Mouse (Mus musculus) ovary, adult 18-20 months (tissue): Measurements from ENCODE around the gene Golm1.
"Not testable (repeated sequence)": the region's sequence is repeated elsewhere in the genome, so short reads cannot be mapped to it uniquely, and the experiment has no call there.

Experiments
- DNase-seq: peaks from one replicate; pipeline ENCODE4 v3.0.0; 2022; ENCODE audit warnings: low spot score, mixed read lengths

Golm1 gene

DNA sequence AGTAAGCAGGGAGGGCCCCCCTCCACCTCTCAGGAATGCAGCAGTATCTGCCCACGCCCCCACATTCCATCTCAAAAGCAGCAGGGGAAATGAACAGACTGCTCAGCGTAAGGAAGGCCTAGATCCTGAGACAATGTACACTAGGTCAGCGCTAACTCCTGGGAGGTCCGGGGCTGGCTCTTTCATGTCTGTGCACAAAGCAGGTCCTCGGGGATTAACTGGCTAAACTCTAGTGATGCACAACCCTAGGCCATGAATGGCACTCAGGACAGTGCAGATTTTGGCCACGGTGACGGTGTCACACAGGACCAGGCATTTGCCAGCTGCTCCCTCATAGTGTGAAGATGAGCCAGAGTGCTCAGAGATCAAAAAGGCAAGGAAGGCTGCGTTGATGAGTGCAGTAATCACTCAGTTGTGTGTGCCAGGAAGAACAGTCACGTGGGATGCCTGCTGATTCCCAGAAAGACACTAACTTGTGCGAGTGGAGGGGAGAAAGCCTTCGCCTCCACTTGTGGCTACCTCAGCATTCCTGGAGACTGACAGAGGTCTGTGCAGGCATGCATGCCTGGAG, 28.9 kb downstream of the Golm1 start:
- peak; percentile 12 for DNase-seq

DNA sequence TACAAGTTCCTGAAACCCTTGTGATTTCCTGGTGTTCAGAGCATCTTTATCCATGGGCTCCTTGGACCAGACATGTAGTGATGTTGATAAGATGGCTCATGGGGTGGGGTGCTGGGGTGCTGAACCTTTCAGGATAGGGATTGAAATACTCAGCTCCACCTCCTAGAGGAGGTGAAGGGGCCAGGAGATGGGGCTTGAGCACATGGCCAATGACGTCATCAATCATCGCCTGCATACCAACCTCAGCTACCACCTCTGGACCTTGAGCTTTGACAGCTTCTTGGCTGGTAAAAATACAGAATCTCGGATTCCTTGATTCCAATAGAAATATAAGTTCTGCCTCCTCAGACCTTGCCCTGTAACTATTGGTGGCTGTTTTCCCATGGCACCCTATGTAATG, 30.1 kb downstream of the Golm1 start:
- no peak for DNase-seq

DNA sequence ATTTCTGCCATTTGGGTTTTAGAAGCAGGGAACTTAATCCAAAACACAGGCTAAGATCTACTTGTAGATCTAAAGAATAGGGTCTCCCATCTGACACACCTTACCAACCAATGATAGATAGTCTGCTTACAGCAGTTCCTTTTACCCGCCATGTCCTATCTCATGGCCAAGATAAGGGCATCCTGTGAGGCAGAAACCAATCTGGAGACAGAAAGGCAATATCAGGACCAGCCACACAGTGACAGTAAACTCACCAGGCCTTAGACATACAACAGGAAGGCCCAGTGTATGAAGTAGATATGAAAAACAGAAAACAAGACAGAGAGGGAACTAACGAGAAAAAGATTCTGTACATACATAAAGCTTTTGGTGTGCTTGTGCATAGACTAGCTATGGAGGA, 32.8 kb downstream of the Golm1 start:
- DNase-seq: no peak

DNA sequence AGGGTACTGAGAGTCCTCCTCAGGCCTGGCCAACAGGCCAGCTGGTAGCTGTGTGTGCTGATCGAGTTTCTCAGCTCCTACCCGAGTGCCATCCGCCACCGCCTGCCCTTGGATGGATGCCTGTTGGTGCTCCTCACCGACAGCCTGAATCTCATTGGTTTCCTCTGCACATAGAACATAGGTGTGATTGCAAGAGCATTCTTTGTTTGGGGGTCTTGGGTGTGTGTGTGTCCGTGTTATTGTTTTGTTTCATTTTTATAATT, 35.5 kb downstream of the Golm1 start:
- no peak for DNase-seq

DNA sequence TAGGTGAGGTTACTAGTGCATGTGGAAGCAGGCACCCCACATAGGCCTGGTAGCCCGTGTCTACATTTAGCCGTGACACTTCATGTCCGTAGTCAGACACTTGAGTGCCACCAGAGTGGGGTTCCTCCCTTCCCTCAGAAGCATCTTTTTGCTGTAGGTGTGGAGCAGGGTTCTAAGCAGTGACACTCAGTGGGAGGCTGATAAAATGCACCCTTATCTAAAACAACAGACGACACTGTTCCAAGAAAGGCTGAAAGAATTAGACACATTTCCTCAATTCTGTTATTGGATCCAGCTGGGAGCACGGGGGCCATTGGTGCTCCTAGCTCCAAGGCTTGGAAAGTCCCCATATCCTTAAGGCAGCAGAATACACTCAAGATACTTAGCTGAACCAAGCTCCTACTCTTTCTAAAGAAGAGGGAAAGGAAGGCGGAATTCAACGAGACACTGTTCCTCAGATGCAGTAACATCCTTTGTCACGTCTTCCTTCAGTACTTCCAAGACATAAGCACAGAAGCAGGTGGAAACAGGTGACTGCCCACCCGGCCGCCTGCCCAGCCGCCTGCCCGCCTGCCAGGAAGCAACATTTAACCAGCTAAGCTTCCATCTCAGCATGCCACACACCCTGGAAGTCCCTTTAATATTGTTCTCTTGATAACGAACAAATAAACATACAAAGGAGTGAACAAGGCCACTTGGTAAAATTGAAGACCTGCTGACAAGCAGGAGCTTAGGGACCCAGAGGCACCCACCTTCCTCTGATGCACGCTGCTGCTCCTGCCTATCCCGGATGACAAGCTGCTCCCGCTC, 36.0 kb downstream of the Golm1 start:
- no peak for DNase-seq

DNA sequence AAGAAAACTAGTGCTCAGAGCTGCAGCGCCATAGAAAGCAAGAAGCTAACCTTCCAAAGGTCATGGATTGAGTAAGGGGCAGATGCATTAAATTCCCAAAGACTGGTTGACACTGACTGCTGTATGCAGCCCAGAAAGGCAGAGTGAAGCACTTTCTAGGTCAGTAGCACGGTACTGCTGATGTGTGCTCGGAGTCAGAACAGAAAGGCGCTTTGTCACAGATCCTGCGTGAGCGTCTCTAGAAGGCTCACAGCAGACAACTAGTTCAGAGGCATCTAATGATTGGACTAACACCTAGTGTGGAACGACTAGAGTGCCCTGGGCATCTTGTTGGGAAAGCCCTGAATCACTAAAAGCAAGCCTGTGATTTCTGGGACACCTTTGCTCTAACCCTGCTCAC, 37.8 kb downstream of the Golm1 start:
- DNase-seq: no peak

DNA sequence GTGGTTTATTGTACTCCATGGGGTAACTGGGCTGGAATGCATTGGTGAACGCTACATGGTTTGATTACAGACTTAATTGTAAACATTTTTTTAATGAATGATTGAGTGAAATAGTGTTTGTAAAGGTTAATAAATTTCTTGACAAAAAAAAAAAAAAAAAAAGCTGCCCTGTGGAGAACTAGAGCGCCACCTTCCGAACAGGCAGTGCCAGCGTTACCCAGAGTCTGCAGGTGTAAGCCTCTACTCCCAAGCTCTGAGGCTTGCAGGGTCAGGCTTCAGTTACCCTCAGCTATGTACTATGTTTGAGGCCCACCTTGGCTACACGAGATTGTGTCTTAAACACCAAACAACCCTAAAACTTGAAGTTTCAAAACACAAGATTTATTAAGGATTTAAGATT, 41.0 kb downstream of the Golm1 start:
- DNase-seq: no peak

DNA sequence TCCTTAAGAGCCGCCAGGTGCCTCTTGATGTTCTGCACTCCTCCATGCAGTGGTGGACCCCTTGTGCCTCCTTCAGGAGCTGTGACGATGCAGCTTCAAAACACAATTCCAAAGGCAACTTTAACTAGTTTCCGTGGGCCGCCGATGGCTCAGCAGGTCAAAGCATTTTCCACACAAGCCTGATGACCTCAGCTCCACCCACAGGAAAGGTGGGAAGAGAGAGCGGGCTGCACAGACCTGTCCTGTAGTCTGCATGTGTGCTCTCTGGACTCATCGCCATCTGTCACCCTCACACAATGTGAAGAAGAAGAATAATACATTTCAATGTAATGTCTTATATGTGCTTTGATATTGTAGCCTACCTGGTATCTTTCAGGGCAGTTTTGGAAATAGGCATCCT, 48.9 kb downstream of the Golm1 start:
- DNase-seq: no peak

DNA sequence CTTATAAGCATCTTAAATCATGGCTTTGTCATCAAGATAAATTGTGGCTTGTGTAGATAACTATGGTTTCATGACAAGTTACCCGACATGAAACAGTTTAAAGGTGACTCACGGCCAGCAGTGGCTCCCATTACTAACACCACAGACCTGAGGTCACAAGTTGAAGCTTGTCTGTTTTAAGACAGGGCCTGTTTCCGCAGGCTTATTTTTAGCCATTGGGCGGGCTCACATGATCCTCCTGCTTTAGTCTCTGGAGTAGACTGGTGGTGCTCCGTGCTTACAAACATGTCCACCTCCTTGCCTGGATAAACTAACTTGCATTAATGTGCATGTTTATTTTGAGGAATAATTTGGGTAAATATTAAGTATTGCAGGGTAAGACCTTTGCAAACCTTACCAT, 50.7 kb downstream of the Golm1 start:
- DNase-seq: no peak

DNA sequence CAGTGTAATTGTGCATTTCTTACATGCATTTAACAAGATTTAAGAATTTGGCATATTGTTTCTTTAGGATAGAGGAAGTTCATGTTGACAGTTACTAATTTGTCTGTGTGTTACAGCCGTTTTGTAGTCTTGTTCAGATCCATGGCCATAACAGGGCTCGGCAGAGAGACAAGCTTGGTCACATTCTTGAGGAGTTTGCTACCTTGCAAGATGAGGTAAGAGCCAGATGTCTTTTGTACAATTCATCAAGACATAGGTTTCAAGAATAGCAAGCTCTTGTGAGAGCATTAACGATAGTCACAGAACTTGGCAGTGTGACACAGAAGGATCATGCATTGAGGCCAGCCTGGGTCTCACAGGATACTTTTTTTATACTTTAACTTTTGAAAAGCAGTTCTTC, 51.2 kb downstream of the Golm1 start:
- DNase-seq: no peak

DNA sequence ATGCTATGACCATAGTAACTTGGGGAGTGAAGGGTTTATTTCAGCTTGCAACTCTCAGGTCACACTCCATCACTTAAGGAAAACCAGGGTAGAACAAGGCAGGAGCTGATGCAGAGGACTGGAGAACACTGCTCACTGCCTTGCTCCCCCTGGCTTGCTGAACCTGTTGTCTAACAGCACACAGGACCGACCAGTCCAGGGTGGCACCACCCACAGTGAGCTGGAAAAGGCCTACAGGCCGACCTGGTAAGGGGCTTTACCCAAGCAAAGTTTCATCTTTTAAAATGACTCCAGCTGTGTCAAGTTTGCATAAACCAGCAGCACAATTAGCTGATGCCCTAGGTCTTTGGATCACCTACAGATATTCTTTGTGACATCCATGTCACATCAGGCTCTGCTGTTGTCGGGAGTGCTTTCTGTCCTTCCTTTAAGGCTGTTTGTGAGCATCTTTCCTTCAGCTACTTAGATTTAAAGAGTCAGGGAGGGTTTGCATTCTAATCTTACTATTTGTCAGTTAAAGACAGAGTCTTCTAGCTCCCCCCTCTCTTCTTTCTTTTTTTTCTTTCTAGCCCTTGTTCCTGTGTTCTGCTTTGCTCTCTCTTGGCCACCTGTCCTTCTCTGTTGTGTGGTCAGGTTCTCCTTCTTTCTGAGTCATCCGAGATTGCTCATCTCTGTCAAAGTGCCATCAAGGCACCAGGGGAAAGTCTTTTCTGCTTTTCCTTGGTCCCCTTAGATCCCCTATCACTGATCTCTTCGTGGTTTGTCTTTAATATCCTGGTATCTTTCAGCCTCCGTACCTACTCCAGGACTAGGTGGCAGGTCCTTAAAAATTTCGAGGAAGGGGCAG, 53.7 kb downstream of the Golm1 start:
- DNase-seq: no peak

DNA sequence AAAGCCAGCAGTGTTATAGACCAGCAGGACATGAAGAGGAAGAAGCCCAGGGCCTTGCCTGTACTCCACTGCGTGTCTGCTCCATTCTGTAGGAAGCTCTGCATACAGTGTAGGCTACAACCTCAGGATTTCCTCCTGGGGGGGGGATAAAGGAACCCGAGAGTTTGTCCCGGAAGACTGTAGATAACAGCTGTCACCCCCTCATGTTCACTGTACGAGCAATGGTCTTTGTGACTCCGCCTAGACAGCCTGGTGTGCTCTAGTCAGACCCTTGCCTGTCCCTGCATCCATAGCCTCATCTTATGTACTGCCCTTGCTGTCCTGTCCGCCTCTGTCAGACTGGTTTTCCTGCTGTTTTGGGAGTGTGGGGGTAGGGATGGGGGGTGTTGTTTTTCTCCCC, 57.1 kb downstream of the Golm1 start:
- DNase-seq: no peak

DNA sequence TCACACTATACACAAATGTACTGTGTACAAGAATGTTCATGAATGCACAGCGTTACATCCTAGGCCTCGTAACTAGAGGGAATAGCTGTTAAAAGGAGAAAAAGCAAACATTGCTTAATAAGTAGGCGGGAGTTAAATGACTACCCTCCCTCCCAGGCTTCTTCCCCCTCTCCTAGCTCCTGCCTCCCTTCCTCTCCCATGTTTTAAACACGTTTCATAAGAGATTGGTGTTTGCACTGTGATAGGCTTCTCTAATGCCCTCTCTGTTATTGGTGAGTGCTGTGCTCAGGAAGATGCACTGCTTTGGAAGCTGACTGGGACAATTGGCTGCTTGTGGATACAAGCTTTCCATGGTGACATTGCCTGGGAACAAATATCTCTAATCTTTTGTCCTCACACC, 60.1 kb downstream of the Golm1 start:
- no peak for DNase-seq

DNA sequence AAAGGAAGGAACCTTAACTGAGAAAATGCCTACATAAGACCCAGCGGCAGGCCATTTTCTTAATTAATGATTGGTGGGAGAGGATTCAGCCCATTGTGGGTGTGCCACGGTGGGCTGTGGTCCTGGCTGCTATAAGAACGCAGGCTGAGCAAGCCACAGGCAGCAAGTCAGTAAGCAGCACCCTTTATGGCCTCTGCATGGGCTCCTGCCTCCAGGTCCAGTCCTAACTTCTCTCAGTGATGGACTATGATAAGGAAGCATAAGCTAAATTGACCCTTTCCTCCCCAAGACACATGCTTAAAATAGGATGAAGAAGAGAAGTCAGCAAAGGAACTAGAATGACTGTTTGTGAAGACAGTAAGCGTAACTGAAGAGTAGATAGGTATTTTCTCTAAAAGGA, 60.5 kb downstream of the Golm1 start:
- no peak for DNase-seq

DNA sequence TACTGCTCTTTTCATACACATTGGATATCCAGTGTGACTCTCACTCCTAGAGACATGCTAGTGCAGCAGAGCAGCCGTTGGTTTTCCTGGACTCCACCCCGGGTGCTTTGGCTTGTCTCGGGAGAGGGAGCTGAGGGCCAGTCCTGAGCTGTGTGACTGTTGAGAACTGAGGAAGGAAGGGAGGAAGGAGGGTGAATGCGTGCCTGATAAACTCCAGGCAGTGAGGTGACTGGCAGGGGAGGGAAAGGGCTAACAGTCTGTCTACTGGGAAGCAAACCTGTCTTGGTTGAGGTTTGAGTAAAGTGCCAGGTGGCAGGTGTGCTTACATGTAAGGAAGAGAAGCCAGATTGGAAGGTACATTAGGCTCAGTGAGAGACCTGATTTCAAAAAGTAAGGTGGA, 61.7 kb downstream of the Golm1 start:
- no peak for DNase-seq

DNA sequence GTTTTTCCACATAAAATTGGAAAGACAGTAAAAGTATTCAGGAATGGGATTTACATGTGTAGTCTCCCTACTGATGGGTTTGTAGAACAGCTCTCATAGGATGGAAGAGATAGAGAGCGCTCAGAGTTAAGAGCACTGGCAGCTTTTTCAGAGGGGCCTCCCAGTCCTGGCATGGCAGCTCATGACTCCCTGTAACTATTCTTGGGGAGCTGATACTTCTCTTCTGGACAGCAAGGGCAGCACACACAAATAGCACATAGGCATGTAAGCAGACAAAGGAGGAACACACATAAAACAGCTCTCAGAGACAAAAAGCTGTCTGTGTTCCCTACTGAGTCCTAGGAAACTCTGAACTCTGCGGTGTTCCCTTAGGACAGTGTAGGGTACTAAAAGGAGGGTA, 65.2 kb downstream of the Golm1 start:
- DNase-seq: no peak

DNA sequence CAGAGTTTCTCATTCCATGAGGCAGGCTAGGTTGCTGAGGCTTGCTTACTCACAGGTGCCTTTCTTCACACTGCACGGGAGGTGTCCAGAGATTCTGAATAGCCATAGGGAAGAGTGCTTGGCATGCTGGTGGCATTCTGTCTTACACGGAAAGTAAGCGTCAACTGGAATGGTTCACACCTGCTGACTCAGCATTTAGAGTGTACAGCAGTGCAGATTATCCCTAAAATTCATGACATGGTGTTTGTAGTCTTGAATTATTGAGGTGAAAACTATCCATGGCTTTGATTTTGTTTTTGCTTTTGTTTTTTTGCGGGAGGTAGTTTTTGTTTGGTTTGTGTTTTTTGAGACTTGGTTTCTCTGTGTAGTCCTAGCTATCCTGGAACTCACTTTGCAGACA, 65.7 kb downstream of the Golm1 start:
- DNase-seq: no peak

DNA sequence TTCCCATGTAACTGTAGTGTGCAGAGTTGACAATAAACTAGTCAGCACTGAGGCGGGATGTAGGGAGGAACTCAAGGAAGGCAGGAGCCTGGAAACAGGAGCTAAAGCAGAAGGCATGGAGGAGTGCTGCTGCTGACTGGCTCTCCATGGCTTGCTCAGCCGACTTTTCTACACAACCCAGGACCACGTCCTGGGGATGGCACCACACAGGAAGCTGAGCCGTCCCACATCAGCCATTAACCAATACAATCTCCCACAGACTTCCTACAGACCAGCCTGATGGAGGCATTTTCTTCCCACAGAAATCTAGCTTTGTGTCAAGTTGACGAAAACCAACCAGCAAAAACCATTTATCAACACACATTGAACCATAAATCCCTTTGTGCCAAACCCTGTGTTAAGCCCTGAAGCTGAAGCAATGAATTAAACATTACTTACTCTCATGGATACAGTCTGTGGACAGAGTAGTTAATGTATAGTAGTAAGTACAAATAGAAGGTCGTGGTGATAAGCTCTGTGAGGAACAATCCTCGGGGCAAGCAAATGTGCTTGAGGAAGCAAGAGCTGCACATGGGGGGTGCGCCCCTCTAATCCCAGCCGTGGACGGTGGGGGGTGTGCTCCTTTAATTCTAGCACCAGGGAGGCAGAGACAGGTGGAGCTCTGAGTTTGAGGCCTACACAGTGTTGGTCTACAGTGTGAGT, 70.2 kb downstream of the Golm1 start:
- no peak for DNase-seq

DNA sequence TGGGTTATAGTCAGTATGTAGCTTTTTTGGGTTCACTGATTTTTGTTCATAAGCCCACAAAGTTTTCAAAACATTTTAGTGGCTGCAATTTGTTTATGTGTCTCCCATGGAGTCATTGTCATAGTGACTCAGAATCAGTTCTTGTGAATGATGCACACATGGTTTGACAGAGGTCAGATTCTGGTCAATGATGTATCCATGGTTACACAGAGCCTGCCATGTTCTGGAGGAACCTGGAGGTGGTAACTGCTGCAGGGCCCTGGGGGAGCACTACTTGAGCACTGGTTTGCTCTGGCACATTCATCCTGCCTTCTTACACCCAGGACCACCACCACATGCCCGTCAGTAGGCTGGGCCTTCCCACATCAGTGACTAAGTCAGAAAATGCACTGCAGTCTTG, 71.1 kb downstream of the Golm1 start:
- no peak for DNase-seq

DNA sequence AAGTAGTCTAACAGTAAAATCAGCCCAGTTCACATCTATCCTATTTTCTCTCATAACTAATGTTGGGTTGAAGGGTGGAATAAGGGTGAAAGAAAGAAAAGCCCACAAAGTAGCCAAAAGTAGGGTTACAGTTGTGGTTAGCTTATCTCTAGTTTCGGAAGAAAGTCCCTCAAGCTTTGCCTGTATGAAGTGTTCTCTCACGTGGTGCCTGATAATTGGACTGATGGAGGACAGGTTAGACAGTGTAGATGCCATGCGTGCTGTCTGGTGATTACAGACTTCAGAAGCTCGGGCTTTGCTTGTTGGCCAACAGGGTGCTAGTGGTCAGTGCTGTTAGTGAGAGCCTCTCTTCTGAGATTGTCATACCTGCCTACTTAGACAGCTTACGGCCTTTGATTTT, 72.5 kb downstream of the Golm1 start:
- no peak for DNase-seq

DNA sequence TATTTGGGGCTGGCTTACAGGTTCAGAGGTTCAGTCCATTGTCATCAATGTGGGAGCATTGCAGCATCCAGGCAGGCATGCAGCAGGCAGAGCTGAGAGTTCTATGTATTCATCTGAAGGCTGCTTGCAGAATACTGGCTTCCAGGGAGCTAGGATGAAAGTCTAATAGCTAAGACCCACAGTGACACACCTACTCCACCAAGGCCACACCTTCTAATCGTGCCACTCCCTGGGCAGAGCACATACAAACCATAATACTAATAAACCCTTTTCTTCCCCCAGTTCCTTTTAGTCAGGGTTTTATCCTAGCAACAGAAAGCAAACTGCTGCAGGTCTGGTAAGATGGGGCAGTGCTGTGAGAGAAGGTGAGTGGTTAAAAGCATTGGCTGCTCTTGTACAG, 83.0 kb downstream of the Golm1 start:
- no peak for DNase-seq

DNA sequence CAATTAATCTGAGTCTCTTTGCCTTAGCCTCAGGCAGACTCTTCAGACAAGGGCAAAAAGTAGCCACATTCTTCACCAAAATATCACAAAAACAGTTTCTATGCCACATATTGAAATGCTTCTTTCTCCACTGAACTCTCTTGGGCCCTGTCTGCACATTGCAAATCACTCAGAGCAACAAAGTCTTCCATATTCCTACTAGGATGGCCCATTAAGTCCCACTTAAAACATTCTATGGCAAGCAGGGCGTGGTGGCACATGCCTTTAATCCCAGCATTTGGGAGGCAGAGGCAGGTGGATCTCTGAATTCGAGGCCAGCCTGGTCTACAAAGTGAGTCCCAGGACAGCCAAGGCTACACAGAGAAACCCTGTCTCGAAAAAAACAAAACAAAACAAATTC, 83.6 kb downstream of the Golm1 start:
- DNase-seq: not testable (repeated sequence)

DNA sequence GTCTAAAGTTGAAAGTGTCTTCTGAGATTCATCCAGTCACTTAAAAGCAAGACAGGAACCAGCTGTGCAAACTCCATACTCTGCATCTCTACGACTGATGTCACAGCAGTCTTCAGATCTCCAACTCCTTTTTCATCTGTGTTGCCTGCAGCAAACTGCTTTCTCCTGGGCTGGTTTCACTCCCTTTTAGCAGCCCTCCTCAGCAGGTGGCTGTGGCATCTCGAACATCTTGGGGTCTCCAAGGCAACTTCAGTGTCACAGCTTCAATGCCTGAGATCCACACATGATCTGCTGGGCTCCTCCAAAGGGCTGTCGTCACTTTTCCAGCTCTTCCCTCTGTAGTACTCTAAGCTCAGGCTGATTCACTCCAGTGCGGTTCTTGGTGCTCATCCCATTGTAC, 84.9 kb downstream of the Golm1 start:
- DNase-seq: no peak
